Mouse (Mus musculus): ENCODE results near the gene Luc7l.

Luc7l gene

DNA sequence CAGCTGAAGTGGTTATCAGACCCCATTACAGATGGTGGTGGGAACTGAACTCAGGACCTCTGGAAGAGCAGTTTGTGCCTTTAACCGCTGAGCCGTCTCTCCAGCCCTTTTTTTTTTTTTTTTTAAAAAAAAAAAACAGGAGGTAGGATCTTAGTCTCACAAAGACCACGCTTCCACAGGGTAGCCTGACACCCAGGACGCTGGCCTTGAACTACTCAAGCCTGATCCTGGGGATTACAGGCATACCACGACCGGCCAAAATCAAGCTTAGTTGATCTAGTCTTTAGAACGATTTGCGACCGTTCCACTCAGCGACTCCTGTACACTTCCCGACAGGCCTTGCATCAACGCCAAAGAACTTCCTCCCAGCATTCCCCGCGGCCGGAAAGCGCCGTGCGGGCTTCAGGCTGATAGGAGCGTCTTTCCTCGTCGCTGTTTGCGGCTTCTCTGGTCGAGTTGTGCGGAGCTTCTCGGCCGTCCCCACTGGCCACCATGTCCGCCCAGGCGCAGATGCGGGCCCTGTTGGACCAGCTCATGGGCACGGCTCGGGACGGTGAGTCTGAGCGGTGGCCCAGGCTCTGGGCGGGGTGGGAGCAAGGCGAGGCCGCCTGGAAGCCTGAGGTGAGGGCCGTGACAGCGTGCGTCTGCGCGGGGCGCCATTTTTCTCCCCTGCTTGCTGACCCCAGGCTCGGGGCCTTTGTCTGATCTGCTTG lies at the start of gene Luc7l:
Luc7l (plus strand) TSS at position 358 of the 713 bp plus-strand sequence.
- peak; percentile 96 to 97 for DNase-seq

DNA sequence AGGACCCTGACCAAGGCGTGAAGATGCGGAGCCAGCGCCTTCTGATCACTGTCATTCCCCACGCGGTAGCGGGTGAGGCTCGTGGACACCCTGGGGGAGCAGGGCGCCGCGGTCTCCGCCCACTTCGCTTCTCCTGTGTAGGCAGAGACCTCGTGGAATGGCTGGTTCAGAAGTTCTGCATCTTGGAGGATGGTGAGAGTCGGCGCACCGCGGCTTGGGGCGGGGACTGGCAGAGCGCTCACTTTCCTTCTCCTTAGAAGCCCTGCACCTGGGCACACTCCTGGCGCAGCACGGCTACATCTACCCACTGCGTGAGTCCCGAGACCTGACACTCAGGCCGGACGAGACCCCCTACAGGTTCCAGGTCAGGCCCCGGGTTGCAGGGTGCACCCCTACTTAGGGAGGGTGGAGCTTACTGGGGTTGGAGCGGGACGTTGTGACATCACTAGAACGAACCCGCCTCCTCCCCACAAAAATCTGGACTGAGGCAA lies 49.3 kb upstream of the Luc7l start:
- peak; percentile 32 to 56 for DNase-seq

DNA sequence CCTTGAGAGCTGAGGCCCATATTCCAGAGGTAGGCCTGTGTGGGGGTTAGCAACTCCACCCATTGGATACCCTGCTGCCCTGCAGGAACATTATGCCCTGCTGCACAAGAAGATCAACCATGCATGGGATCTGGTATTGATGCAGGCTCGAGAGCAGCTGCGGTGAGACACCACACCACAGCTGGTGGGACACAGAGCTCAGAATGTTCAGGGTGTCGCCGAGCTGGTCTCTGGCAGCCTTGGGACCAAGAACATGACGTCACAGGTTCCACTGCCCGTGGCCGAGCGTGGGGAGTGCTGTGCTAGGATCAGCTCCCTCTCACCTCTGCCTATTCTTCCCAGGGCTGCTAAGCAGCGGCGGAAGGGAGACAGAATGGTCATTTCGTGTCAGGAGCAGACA lies 47.9 kb upstream of the Luc7l start:
- no peak for DNase-seq

DNA sequence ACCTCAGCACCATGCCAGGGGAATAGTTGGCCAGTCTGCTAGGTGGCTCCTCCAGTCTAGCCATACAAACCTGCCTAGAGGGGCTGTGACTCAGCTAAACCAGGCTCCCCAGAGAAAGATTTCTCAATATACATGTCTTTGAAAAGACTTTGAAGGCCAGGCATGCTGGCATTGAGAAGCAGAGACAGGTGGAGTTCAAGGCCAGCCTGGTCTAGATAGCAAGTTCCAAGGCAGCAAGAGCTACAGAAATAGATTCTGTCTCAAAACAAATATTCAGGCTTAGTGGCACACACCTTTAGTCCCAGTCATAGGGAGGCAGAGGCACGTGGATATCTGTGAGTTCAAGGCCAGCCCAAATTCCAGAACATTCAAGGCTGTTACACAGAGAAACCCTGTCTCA lies 46.3 kb upstream of the Luc7l start:
- DNase-seq: no peak

DNA sequence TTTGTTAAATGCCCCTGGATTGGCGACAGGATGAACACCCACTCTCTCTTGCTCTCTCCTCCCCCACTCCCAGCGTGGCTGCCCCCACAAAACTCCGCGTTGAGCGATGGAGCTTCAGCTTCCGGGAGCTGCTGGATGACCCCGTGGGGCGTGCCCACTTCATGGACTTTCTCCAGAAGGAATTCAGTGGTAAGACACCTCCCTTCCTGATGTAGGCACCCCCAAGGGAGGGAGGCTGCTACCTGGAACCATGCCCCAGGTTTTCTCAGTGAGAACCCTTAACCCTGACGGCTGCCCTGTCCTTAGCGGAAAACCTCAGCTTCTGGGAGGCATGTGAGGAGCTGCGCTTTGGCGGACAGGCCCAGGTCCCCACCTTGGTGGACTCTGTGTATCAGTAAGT lies 45.0 kb upstream of the Luc7l start, which contains the start of gene Arhgdig:
Arhgdig (minus strand) TSS at position 101 of the 400 bp plus-strand sequence.
- DNase-seq: no peak

DNA sequence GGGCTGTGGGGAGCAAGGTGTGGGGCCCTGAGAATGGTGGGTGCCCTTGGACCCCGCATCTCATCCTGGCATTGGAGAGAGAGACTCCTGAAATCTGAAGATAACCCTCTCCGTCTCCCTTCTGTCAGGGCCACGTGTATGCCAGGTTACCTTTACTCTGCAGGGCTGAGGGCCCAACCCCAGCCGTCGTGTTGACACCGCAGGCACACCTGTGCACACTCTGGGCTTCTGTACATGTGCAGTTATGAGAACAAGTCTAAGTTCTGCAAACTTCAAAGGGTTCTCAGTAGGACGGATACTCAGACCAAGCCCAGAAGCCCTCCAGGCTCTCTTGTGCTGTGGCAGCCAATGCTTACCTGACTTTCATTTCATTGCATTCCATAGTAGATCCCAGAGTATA lies 40.5 kb upstream of the Luc7l start:
- DNase-seq: no peak

DNA sequence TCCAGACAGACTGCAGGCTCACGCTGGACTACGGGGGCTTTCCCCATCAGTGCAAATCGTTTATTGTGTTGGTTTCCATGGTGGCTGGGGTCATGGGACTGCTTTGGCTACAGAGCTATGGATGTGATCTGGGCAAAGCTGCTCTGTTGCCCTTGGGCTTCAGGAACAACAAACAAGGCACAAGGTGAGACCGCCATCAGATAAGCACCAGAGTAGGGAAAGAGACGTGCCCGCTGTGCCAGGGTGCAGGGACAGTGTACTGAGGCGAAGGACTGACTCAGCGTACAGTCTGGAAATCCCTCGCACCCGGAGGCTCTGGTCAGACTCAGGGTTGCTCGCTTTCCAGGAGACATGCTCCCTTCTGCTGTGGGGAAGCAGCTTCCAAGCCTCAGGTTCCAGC lies 40.0 kb upstream of the Luc7l start:
- no peak for DNase-seq

DNA sequence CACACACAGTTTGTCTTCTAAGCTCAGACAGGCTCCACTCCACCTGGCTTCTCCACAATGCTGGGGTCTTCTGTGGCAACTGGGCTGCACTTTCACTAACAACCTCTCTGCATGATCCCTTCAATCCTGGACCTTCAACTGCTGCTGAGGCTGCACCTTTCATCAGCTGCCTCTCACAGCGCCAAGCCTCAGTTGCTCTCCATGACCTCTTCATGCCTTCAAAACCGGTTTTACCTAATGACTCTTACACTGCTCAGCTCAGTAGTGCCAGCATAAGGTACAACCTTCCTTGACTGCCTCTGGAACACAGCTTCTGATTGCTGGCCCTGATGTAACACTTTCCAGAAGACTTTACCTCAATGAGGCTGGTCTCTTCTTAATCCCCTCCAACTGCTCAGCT lies 31.2 kb upstream of the Luc7l start:
- peak in 1 of 2 experiments; percentile 56 for DNase-seq

DNA sequence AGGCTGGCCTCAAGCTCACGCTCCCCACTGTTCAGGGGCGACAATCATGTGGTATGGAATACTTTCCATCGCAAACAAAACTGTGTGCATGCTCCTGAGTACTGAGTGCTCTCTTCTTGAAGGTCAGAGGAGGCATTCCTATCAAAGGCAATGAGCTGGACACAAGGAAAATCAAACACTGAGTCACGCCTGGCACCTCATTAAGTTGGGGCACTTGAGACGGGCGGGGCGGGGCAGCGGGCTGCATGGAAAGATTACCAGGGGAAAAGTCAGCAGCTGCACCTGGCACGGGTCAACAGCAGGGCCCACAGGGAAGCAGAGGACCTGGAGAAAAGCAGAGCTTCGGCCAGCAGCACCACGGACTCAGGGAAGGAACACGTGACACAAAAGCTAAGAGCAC lies 27.5 kb upstream of the Luc7l start:
- peak; percentile 55 to 81 for DNase-seq

DNA sequence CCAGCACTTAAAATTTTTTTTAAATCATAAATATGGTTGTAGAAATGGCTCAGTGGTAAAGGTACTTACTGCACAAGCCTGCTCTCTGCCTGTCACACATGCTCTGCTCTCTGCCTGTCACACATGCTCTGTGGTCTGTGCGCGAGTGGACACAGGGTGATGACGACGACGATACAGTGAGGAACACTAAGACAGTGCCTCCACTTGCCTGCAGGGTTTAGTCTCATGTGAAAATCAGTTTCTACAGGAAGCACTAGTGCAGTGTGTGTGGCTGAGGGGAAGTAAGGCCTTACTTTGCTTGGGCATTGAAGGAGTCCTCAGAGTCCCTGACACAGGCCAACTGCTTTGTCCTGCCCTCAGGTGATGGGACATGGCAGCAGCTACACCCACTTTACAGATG lies 22.9 kb upstream of the Luc7l start:
- no peak for DNase-seq

DNA sequence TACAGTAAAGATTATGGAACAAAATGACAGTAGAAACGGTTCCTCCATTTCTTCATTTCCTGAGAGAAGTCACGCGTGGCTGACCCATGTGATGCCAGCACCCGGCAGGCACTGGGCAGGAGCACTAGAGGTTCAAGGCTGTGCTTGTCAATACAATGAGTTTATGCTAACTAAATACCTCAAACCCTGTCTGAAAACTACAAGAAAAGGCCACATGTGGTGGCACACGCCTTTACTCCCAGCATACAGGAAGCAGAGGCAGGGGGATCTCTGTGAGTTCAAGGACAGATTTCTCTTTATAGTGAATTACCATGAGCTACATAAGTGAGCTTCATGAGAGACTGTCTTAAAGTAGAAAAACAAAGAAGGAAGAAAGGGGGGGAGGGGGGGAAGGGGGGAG lies 21.5 kb upstream of the Luc7l start:
- no peak for DNase-seq

DNA sequence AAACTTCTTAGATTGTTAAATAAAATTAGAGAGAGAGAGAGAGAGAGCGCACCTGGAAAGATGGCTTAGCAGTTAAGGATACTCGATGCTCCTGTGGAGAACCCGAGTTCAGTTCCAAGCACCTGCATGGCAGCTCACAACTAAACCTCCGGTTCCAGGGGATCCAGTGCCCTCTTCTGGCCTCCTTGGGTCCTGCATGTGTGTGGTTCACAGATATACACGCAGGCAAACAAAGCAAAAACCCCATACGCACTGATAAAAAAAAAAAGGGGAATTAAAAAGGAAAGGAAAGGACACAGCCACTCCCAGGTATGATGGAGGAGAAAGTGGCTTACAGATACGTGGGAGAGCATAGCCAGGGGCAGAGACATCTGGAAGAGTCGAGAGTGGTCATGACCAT lies 19.8 kb upstream of the Luc7l start:
- peak in 1 of 2 experiments; percentile 23 for DNase-seq

DNA sequence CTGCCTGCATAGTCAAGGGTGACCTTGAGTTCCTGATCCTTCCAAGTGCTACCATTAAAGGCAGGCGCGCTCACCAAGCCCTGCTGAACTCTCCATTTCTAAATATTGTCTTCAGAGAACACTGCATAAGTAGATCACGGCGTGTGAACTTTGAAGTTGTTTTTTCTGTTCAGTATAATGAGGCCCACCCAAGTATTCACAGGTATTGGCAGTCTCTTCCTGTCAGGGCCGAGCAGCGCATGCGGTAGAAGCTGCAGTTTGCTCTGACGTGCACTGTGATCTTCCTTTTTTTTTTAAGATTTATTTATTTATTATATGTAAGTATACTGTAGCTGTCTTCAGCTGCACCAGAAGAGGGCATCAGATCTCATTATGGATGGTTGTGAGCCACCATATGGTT lies 18.3 kb upstream of the Luc7l start:
- DNase-seq: no peak

DNA sequence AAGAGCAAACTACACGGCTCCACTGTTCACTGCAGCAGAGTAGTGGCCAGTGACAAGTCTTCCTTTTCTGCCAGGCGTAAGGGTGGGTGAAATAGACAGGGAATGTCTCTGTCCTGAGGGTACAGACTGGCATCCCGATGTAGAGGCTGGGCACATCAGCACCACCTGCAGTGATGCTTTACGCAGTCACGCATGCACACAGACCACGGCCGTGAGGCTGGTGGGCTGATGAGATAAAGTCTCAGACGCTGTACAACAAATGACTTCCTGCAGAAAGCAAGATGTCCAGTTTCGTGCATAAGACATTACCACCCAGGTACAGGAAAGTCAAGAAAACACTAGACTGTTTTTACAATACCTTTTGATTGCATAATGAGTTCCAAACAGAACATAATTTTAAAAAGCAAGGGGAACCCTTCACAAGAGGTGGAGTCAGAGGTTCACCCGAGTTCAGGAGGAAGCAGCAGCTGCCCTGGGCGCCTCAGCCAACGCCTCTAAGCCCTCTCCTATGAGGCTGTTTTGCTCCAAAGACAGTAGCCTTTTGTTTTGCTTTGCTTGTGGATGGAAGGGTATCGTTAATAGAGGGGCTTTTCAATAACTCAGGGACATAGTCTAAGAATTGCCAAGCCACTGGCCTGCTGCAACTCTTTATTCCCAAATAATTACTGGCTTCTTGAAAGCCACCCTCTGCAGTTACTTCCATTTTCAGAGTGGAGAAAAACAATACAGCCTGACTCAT lies 17.4 kb upstream of the Luc7l start:
- DNase-seq: no peak

DNA sequence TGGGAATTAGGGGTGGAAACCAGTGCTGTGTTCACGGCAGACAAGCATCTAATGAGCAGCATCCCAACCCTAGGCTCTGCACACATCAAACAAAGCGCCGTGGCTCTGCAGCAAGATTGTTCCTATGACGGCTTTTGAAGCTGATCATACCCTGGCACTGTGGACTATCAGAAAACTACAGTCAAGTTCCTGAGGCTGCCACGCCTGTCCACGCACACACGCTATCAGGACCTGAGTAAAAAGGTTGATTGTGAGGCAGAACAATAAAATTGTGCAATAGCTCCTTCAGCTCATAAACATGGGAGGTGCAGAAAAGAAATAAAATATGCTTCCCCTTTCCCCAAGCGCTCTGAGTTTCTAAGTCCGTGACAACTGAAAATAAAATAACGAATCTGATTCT lies 15.0 kb upstream of the Luc7l start:
- DNase-seq: no peak

DNA sequence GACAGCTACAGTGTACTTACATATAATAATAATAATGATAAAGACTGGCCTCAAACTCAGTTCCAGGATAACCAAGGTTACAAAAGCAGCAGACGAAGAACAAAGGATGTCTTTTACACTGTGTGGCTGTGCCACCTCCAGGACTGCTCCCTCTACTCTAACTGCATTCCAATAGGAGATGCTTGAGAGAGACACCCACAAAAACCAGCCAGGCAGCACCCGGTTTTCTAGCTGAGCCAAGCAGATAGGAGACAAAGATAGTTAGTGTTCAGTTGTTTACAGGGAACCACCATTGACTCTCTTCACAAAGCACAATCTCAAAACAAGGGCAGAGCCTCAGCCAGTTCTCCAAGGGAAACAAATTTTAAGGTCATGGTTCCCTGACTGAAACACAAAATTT lies 13.1 kb upstream of the Luc7l start:
- DNase-seq: no peak

DNA sequence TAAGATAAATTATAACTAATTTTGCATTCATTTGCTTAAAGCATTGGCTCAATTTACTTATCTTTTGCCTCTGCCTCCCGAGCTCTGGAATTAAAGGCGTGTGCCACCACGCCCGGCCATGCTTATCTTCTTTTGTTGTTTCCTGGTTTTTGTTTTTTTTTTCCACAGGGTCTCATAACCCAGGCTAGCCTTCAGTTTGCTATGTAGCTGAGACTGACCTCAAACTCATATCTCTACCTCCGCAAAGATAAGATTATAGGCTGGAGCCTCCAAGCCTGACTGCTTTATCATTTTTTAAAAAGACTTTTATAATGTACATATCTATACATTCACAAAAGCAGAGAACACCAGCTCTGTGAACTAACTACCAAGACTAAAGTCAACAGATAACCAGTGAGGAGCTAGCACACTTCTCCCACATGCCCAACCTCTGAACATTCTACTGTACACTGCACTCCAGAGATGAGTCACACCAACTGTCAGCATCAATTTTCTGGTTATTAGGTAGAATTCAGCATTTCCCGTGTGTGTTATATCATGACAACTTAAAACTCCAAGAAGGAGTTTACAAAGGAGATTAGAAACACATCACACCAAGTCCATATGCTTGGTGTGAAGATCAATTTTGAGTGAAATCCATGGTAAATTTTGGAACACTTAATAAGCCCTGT lies 12.4 kb upstream of the Luc7l start:
- DNase-seq: no peak

DNA sequence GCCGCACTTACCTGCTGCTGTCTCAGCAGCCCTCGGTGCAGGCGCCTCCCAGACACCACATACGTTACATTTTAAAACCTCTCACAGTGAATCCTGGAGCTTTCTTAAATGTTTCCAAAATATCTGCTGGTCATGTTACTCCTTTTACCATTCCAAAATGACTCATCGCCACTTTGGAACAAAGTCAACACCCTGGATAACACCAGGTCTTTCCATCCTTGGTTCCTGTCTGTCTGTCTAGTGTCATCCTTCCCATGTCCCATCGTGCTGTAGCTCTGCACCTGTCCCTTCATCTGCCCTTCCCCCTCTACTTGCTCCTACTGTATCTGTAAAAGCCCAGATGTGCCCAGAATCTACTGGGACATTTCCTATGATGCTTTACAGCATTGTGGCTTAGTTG lies 11.7 kb upstream of the Luc7l start:
- no peak for DNase-seq

DNA sequence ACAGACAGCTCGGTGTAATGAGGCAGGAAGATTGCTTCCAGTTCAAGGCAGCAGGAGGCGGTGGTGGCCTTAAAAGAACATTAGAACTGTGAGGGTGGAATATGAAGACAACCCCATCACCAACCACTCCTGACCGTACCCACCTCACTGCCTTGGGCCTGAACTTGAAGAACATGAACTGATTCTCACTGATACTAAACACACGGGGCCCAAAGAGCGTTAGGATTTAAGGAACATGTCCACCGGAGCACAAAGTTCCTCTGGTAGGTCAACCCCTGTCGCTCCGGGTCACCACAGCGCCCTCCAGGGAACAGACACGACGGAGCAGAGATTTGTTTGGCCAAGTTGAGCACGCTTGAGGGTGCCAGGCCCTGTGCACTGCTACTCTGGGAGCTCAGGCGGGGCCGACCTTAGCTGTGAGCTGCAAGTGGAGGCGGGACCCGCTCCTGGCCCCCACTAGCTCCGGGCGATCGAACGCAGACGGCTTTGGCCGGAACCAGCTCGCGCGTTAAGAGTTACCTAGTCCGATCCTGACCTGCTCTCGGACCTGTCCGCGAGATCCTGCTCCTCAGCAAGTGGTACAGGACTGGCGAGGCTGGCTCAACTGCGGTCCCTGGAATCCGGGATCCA lies 9.1 kb upstream of the Luc7l start:
- DNase-seq: peak; percentile 76 to 91

DNA sequence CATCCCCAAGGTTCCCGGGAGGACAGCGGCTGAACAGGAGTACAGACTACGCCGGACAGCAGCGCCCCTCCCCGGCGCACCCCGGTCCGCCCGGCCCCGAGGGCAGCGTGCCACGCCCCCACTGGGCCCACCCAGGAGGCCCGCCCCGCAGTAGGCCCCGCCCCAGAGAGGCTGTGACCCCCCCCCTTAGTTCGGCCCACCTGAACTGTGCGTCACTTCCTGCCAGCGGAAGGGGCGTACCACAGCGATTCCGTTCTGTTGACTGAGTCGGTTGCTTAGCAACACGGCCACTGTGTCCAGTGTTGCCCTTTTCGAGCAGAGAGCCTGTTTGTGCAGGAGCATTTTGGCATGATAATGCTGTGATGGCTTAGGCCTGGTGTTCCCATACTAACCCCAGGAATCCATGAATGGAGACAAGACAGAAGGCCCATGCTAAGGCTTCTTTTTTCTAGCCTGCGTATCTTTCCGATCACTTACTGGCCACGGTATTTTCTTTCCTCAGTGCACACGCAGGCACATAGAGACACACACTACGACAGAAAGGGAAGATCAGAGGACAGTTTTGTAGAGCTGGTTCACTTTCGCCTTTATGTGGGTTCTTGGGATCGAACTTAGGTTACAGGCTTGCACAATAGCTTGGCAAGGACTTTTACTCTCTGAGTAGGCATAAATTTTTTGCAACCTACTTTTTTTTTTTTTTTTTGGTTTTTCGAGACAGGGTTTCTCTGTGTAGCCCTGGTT lies 8.4 kb upstream of the Luc7l start, which contains the start of gene Fam234a:
Fam234a (minus strand) TSS at position 142 of the 741 bp plus-strand sequence.
- peak; percentile 98 to 99 for DNase-seq

DNA sequence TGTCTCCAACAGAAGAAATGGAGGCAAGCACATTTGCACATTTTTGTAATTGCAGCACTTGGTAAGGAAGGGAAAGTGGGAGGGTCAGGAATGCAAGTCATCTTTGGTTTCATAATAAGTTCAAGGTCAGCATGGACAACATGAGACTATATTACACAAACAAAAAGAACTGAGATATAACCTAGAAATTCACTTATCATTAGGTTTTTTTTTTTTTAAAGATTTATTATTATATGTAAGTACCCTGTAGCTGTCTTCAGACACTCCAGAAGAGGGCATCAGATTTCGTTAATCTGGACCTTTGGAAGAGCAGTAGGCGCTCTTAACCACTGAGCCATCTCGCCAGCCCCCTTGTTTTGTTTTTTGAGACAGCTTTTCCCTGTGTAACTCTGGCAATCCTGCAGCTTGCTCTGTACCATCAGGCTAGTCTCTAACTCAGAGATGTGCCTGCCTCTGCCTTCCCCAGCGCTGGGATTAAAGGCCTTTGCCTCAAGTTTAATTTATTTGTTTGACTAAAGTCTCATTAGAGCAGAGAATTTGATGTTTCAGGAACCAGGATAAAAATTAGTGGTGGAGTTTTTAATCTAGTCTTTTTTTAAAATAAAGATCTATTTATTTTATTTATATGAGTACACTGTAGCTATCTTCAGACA lies 684 bp upstream of the Luc7l start:
- DNase-seq: no peak

DNA sequence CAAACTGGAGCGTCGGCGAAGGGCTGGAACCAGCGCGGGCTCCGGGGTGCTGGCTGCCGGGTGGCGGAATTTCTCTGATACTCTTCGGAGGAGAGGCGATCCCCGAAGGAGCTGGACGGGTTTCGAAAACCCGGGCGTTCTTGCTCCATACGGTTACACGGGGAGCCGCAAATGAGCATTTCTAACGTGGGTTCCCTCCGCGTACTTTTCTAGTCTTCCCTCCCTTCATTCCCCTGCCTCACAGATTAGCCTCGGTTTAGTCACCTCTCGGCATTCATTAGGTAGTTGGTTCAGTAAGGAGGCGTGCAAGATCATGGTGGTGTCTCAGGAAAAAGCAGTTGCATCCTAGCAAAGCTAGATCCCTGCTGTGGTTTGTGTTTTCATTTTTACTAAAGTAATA lies 703 bp downstream of the Luc7l start:
- no peak for DNase-seq

Data from kidney, postnatal 25 days (tissue).